Mouse (Mus musculus): ENCODE measurements around the gene Tec. TPM values are rescaled to one million over a fixed set of nuclear protein-coding genes. Genes with fewer than 3 reads are reported as not detected.
A peak's percentile ranks its signal among the peaks of the same experiment; 100 is the strongest.
"Not testable (repeated sequence)": the region's sequence is repeated elsewhere in the genome, so short reads cannot be mapped to it uniquely, and the experiment has no call there.

Gene Tec
- polyA plus RNA-seq, 1 experiment from 2014 or later = 7.9 TPM

DNA sequence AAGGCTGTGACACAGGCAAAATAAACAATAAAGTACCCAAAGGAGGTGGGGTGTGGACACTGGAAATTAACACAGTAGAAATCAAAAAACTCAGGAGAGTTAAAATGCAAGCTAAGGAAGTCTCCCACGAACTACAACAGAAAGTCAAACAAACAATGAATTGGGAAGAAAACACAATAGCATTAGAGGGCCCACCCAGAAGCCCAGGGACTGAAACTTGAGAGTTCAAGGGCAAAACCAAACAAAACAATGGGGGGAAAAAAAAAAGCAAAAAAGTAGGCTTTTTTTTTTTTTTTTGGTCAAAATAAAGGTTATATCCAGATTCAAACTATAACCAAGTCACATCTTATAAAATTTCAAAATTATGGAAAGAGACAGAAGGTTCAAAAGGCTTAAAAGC lies 39.9 kb downstream of the Tec start:
- H3K9ac ChIP-seq (ENCODE audit: low read depth, low read length) = no peak overlapping the region
- H3K4me2 ChIP-seq (ENCODE audit: low read depth, low read length) = no peak overlapping the region
- ATAC-seq (ENCODE audit: low read depth) = no peak
- WGBS = 34% methylated on average over 1 of the region's 1 CpGs
- no peak for DNase-seq (ENCODE audit: low spot score)
- H3K9me3 ChIP-seq (ENCODE audit: control insufficient read depth, low read length) = no peaks in the 10 kb centered on the region
- no peaks in the 10 kb centered on the region for H3K4me1 ChIP-seq (ENCODE audit: control insufficient read depth, insufficient read depth, low read length)
- H3K27ac ChIP-seq (replicated peaks; ENCODE audit: low read depth, low read length) = no peak overlapping the region
- no peaks in the 10 kb centered on the region for H3K27me3 ChIP-seq (replicated peaks; ENCODE audit: control insufficient read depth, insufficient read depth, low read length)
- no peaks in the 10 kb centered on the region for H3K36me3 ChIP-seq (ENCODE audit: control insufficient read depth, insufficient read depth, low read length)
- no peak overlapping the region for H3K4me3 ChIP-seq (ENCODE audit: low read depth, low read length)

GRCm38 (mm10) chr5:72827435-72827834 lies 40.8 kb downstream of the Tec start:
- 47% methylated on average over 5 of the region's 5 CpGs for WGBS
- no peak for ATAC-seq (ENCODE audit: low read depth)
- no peak overlapping the region for H3K27ac ChIP-seq (replicated peaks; ENCODE audit: low read depth, low read length)

DNA sequence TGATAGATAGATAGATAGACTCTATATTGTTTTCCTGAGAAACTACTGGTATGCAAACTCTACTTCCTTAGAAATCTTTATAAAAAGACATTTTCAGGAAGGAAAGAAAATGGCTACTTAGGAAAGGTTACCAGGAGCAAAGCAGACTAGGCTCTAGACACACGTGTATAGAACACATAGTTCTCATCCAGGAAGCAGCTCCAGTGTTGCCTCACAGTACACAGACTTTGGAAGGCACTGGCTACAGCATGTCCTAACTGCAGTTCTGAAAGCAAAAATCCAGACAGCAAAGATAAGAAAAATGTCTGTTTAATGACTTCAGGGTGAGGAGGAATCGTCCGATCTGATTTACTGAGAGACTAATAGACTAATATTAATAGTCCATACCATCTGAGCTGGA lies 41.8 kb downstream of the Tec start:
- no peaks in the 10 kb centered on the region for H3K4me1 ChIP-seq (ENCODE audit: control insufficient read depth, insufficient read depth, low read length)
- H3K27ac ChIP-seq (replicated peaks; ENCODE audit: low read depth, low read length) = no peak overlapping the region
- H3K9me3 ChIP-seq (ENCODE audit: control insufficient read depth, low read length) = no peaks in the 10 kb centered on the region
- ATAC-seq (ENCODE audit: low read depth) = no peak
- H3K4me3 ChIP-seq (ENCODE audit: low read depth, low read length) = no peak overlapping the region
- H3K27me3 ChIP-seq (replicated peaks; ENCODE audit: control insufficient read depth, insufficient read depth, low read length) = no peaks in the 10 kb centered on the region
- DNase-seq (ENCODE audit: low spot score) = no peak
- 78% methylated on average over 3 of the region's 3 CpGs for WGBS
- H3K36me3 ChIP-seq (ENCODE audit: control insufficient read depth, insufficient read depth, low read length) = no peaks in the 10 kb centered on the region
- H3K4me2 ChIP-seq (ENCODE audit: low read depth, low read length) = no peak overlapping the region
- no peak overlapping the region for H3K9ac ChIP-seq (ENCODE audit: low read depth, low read length)

More at GRCm38 (mm10) chr5:72827435-72827834, 40.8 kb downstream of the Tec start:
- Histone ChIP-seq H3K4me1 (ENCODE audit: control insufficient read depth, insufficient read depth, low read length) (no peaks in the 10 kb centered on the region), H3K4me2 (ENCODE audit: low read depth, low read length) (no peak overlapping the region), H3K36me3 (ENCODE audit: control insufficient read depth, insufficient read depth, low read length) (no peaks in the 10 kb centered on the region), H3K9ac (ENCODE audit: low read depth, low read length) (no peak overlapping the region), H3K27me3 (replicated peaks; ENCODE audit: control insufficient read depth, insufficient read depth, low read length) (no peaks in the 10 kb centered on the region), H3K9me3 (ENCODE audit: control insufficient read depth, low read length) (no peaks in the 10 kb centered on the region), H3K4me3 (ENCODE audit: low read depth, low read length) (no peak overlapping the region)
- no peak for DNase-seq (ENCODE audit: low spot score)

DNA sequence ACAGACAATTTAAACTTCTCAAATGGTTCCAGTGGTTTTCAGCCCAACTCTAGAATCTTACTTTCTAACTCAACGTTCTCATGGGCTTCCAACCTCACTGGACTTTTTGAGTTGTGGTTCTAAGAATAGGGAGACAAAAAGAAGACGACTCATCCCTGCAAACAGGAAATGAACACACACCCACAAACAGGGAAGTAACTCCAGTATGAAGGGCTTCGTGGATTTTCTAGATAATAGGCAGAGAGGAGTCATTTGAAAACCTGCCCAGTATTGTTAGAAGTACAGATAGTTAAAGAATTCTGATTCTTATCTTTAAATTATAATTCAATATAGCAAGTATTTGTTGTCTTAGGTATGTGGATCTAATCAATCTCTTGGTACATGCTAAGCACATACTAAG lies 47.6 kb downstream of the Tec start:
- H3K9me3 ChIP-seq (ENCODE audit: control insufficient read depth, low read length) = no peaks in the 10 kb centered on the region
- no peaks in the 10 kb centered on the region for H3K36me3 ChIP-seq (ENCODE audit: control insufficient read depth, insufficient read depth, low read length)
- no peak overlapping the region for H3K9ac ChIP-seq (ENCODE audit: low read depth, low read length)
- H3K4me3 ChIP-seq (ENCODE audit: low read depth, low read length) = no peak overlapping the region
- H3K4me1 ChIP-seq (ENCODE audit: control insufficient read depth, insufficient read depth, low read length) = peaks cover 8% of the 10 kb centered on the region; the same call in 1 of the 2 replicates
- H3K27me3 ChIP-seq (replicated peaks; ENCODE audit: control insufficient read depth, insufficient read depth, low read length) = no peaks in the 10 kb centered on the region
- DNase-seq (ENCODE audit: low spot score) (no peak), ATAC-seq (ENCODE audit: low read depth) (no peak)
- 73% methylated on average over 3 of the region's 3 CpGs for WGBS
- no peak overlapping the region for H3K27ac ChIP-seq (replicated peaks; ENCODE audit: low read depth, low read length)
- no peak overlapping the region for H3K4me2 ChIP-seq (ENCODE audit: low read depth, low read length)

- WGBS = 73% methylated on average over 8 of the region's 8 CpGs
- no peak overlapping the region for H3K4me3 ChIP-seq (ENCODE audit: low read depth, low read length)
- H3K27me3 ChIP-seq (replicated peaks; ENCODE audit: control insufficient read depth, insufficient read depth, low read length) = no peaks in the 10 kb centered on the region
- H3K27ac ChIP-seq (replicated peaks; ENCODE audit: low read depth, low read length) = no peak overlapping the region
- no peaks in the 10 kb centered on the region for H3K36me3 ChIP-seq (ENCODE audit: control insufficient read depth, insufficient read depth, low read length)
- peaks cover 8% of the 10 kb centered on the region; the same call in 1 of the 2 replicates for H3K4me1 ChIP-seq (ENCODE audit: control insufficient read depth, insufficient read depth, low read length)
- no peaks in the 10 kb centered on the region for H3K9me3 ChIP-seq (ENCODE audit: control insufficient read depth, low read length)
- ATAC-seq (ENCODE audit: low read depth) = no peak
- no peak for DNase-seq (ENCODE audit: low spot score)
- H3K4me2 ChIP-seq (ENCODE audit: low read depth, low read length) = no peak overlapping the region
- no peak overlapping the region for H3K9ac ChIP-seq (ENCODE audit: low read depth, low read length)
These were observed 48.1 kb downstream of the Tec start for GRCm38 (mm10) chr5:72820036-72820640.

- Histone ChIP-seq H3K9ac (ENCODE audit: low read depth, low read length) (no peak overlapping the region), H3K9me3 (ENCODE audit: control insufficient read depth, low read length) (no peaks in the 10 kb centered on the region), H3K4me2 (ENCODE audit: low read depth, low read length) (no peak overlapping the region), H3K4me3 (ENCODE audit: low read depth, low read length) (no peak overlapping the region), H3K27ac (replicated peaks; ENCODE audit: low read depth, low read length) (no peak overlapping the region), H3K4me1 (ENCODE audit: control insufficient read depth, insufficient read depth, low read length) (peaks cover 8% of the 10 kb centered on the region; the same call in 1 of the 2 replicates), H3K36me3 (ENCODE audit: control insufficient read depth, insufficient read depth, low read length) (no peaks in the 10 kb centered on the region), H3K27me3 (replicated peaks; ENCODE audit: control insufficient read depth, insufficient read depth, low read length) (no peaks in the 10 kb centered on the region)
- DNase-seq (ENCODE audit: low spot score) (no peak), ATAC-seq (ENCODE audit: low read depth) (no peak)
- 75% methylated on average over 5 of the region's 5 CpGs for WGBS
These were observed 49.6 kb downstream of the Tec start for GRCm38 (mm10) chr5:72818513-72819180.

GRCm38 (mm10) chr5:72817523-72818091 lies 50.7 kb downstream of the Tec start:
- peak overlapping the region; percentile 24; the same call in 1 of the 2 replicates for H3K4me2 ChIP-seq (ENCODE audit: low read depth, low read length)
- no peak overlapping the region for H3K4me3 ChIP-seq (ENCODE audit: low read depth, low read length)
- ATAC-seq (ENCODE audit: low read depth) = no peak
- no peaks in the 10 kb centered on the region for H3K27me3 ChIP-seq (replicated peaks; ENCODE audit: control insufficient read depth, insufficient read depth, low read length)
- 46% methylated on average over 10 of the region's 10 CpGs for WGBS
- peak overlapping the region; percentile 48; the same call in 1 of the 2 replicates for H3K27ac ChIP-seq (replicated peaks; ENCODE audit: low read depth, low read length)
- H3K36me3 ChIP-seq (ENCODE audit: control insufficient read depth, insufficient read depth, low read length) = no peaks in the 10 kb centered on the region
- no peak overlapping the region for H3K9ac ChIP-seq (ENCODE audit: low read depth, low read length)
- no peaks in the 10 kb centered on the region for H3K9me3 ChIP-seq (ENCODE audit: control insufficient read depth, low read length)
- peak; percentile 69 for DNase-seq (ENCODE audit: low spot score)
- H3K4me1 ChIP-seq (ENCODE audit: control insufficient read depth, insufficient read depth, low read length) = peaks cover 8% of the 10 kb centered on the region; the same call in 1 of the 2 replicates

- not testable (repeated sequence) for H3K9me3 ChIP-seq (ENCODE audit: control insufficient read depth, low read length); DNase-seq (ENCODE audit: low spot score); H3K9ac ChIP-seq (ENCODE audit: low read depth, low read length); H3K36me3 ChIP-seq (ENCODE audit: control insufficient read depth, insufficient read depth, low read length); H3K27ac ChIP-seq (replicated peaks; ENCODE audit: low read depth, low read length); H3K27me3 ChIP-seq (replicated peaks; ENCODE audit: control insufficient read depth, insufficient read depth, low read length); H3K4me2 ChIP-seq (ENCODE audit: low read depth, low read length); H3K4me3 ChIP-seq (ENCODE audit: low read depth, low read length); ATAC-seq (ENCODE audit: low read depth); H3K4me1 ChIP-seq (ENCODE audit: control insufficient read depth, insufficient read depth, low read length)
- WGBS = 58% methylated on average over 7 of the region's 7 CpGs
These were observed 51.3 kb downstream of the Tec start for GRCm38 (mm10) chr5:72816960-72817359.
